Mouse (Mus musculus) erythroid progenitor cell, adult 5-6 weeks (primary cell): ENCODE measurements around the gene Adgrl3. TPM values are rescaled to one million over a fixed set of nuclear protein-coding genes. Genes with fewer than 3 reads are reported as not detected.

Experiments used
- ATAC-seq: replicated peaks from 2 replicates; pipeline ENCODE4 v1.8.0; 2016; ENCODE audit warnings: moderate number of reproducible peaks, mild to moderate bottlenecking, moderate TSS enrichment, inconsistent platforms; ENCODE audit not compliant: poor library complexity, low FRiP score, severe bottlenecking
- total RNA-seq, 2 experiments: library from RNA; stranded (forward) in 1 of 2; stranded (reverse) in 1 of 2; fragments of 150-400 nt in 1 of 2; fragments of 186-747, 209-891 nt in 1 of 2; gene quantifications; 2 replicates each; pipeline versions ENCODE4 v1.2.3 to v1.2.4; 2015 to 2017; ENCODE audit warnings: low replicate concordance in 2 of 2

Adgrl3 gene
- total RNA-seq (2015; ENCODE audit: low replicate concordance): not detected in 2 replicates
- total RNA-seq (2017; ENCODE audit: low replicate concordance): not detected in 2 replicates

DNA sequence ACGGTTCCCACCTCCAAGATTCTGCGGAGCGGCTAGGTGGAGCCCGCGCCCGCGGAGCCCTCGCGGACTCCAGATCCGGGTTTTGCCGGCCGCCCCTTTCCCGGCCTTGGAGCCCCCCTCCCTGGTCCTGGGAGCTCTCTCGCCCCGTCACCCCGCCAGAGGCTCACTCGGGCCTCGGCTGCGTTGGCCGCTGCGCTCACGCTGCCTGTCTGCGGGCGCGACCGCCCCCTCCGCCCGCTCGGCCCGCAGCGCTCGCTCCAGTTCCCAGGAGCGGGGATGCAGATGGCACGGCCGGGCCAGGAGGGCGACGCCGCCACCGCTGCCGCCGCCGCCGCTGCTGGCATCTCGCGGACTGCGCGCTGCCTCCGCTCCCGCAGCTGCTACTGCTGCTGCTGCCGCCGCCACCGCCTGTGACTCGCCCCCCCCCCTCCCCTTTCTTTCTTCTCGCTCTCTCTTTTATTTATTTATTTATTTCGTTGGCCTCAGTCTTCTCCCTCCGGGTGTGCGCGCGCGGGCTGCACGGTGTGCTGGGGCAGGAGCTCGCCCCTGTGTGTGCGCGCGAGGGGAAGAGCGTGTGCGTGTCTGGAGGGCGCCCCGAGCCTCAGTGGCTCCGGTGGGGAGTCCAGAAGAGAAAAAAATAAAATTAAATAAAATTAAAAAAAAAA lies at the start of gene Adgrl3:
Adgrl3 (plus strand) TSS at position 549 of the 665 bp plus-strand sequence.
- no peak for ATAC-seq

DNA sequence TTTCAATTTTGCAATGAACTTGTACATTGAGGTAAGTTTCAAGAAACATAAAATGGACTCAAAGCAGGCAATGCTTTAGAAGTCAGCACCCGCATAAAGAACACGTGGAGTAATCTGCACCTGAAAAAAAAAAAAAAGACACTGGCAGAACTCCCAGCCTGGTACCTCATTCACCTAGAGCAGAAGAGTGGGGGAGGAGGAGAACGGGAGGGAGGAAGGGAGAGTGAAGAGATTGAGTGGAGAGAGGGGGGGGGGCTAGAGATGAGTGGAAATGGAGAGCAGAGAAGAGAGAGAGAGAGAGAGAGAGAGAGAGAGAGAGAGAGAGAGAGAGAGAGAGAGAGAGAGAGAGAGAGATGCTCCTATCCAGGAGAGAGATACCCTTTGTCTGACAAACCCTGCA lies 772 bp upstream of the Adgrl3 start:
- ATAC-seq: no peak

DNA sequence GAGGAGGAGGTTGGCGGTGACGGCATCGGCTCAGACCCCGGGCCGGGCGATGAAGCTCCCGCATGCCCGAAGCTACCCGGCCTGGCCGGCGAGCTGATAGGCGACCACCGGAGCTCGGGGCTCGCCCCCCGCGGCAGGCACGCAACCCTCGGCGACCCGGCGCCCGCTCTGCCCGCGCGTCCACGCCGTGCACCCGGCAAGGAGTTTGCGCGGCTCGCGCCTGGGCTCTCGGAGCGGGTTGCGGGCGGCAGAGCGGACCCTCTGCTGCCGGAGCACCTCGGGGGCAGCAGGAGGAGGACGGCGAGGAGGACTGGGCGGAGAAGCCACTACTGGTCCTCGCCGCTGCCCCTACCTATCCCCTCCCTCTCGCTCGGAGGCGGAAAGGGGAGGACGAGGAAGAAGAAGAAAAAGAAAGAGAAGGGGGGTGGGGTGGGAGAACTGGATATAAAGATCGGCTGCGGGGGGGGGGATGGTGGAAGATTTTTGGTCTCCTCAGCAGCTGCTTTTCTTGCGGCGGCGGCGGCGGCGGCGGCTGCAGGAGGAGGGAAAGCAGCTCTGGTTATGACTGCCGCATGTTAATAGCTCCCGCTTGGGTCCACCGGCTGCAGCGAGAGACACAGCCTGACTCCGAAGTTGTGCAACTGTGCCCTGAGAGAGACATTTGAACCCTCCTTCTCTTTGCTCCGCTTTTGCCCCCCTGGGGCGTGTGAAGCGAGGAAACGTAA lies 505 bp downstream of the Adgrl3 start:
- no peak for ATAC-seq

DNA sequence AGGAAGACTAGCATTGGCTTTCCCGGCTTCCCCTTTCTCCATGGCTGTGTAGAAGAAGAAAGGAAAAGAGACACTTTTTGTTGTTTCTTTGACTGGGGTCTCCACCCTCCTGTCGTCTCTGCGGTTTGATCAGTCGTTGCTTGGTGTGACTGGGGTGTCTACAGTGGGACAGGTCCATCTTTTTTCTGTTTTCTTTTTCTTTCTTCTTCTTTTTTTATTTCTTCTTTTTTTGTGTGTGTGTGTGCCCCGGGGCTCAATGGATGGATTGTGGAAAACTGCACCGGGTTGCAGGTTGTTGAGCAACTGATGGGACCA lies 1.0 kb downstream of the Adgrl3 start:
- no peak for ATAC-seq

DNA sequence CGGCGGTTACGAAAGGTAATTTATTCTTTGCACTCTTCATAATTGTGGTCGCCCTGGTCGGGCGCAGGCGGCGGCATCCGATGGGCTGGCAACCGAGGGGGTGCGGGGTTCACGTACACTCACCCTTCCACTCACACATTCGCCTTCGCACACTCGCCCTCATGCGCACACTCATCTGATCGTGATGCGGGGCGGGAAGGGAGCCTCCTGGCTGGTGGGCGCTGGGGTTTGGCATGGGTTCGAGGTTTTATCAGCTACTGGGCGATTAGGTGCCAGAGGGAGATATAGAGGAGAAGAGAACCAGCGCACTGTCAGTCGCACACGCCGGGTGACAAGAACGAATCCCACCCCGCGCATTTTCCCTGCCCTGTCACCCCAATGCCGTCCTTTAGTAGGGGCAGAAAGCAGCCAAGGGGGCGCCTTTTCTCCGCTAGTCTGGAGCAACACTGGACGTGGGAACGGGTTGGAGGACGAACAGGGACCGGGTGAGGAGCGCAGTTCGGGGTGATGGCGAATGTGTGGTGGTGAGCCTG lies 1.5 kb downstream of the Adgrl3 start:
- ATAC-seq: no peak

DNA sequence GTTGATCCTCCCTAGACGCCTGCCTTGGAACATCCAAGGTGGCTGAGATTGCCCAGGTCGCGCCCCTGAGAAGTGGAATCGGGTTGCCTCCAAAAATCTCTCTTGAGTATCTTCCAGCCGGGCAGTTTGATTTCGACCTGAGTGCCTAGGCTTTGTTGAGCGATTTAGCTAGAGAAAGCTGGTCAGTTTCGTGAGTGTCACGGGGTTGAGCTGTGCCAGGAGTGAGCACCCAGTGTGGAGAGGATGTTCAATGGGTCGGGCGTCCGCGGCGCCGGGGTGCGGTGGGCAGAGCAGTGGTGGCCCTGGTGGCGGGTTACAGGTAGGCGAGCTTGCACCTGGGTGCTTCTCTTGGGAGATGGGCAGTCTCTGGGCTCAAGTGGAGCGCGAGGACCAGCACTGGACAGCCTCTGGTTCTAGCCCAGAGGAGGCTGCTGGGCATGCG lies 1.9 kb downstream of the Adgrl3 start:
- ATAC-seq: no peak

DNA sequence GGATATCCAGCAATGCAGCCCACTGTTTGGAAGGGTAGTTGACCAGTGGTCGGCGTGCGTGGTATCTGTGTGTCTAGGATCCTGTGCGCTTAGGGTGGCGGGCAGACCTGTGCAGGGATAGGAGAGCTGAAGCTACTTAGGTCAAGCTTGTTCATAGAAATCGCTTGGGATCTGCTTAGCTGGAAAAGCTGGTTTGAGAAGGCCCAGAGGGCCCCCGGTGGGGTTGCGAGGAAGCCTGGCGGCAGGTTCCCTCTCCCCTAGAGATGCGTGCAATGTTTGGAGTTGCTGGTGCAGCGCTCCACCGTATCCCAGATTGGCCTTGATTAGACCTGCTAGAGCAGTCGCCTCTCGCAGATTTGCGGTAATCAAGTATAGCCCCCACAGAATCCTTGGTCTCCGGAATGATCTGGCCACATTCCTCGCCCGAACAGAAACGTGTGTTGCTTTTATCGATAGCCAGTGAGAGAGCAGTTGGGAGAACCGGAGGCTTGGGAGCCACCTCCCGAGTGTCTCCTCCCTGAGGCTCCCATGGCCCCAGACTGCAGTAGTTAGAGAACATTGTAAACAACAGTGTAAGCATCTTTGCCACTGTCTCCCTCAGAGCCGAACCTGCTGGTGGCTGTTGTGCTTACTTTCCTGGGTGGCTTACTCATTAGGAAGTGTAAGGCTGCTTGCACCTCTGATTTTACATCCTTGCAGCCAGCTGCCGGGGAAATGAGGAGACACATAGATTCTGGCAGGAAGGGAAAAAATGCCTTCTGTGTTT lies 2.6 kb downstream of the Adgrl3 start:
- ATAC-seq: no peak

DNA sequence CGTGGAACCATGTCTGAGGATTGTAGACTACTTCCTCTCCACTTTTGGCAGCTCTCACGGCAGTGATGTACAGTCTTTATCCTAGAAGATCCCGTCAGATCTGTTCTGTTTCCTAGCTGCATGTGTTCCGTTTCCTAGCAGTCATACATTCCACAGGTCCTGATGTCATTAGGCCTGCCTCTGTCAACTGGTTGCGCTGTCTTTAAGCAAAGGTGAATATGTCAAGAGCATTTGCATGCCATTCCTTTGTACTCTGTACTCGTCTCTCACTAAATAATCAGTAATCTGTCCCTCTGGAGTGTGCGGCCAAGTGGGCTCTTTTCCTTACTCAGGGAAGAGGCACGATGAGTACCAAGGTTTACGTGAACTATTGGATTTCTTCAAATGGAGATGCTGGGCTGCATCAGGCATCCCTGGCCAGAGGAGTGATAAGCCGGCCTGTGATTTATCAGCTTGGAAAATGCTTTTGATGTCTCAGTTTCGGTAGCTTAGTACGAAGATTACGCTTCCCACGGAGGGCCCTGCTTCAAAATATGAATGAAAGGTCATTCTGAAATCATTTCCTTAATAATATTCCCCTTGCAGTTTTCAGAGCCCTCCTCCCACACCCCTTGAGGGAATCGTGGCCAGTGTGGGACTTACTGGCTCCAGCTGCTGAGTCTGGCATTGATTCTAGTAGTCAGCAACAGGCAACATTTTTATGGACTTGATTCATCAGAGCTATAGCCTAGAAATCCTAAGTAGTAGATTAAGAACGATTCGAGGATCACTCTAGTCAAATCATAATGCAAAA lies 4.2 kb downstream of the Adgrl3 start:
- ATAC-seq: no peak

DNA sequence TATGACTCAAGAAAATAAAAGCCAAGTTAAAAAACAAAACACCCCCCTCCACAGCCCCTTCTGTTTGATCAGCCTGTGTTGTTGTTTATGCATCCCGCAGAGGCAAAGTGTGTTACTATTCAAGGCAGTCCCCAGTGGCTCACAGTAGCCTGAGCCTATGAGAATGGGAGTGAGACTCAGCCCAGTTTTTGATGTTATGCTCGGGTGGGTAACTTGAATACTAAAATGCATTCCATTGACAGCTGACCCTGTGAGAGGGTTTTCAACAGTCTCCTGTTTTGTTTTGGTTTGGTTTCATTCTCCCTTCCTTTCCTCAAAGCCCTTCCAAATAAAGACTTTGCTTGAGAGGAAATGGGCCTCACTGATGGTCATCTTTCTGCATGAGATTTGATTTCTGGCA lies 8.9 kb downstream of the Adgrl3 start:
- no peak for ATAC-seq

DNA sequence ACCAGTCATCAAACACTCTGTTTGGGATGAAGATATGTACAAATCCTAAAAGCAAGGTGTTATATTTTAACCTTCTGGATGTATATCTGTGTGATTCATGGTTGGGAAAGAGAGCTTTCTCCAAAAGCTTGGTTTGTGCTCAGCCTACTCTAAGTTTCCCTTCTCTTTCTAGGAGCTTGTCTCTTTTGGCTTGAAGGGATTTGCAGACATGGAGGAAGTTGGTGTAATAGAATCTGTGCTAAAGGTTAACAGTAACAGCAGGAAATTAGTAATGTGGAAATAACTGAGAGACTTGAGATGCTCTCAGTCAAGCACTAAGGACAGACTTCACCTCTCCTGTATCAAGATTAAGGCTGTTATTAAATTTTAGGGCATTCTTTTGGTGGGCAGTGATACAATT lies 17.2 kb downstream of the Adgrl3 start:
- ATAC-seq: no peak

DNA sequence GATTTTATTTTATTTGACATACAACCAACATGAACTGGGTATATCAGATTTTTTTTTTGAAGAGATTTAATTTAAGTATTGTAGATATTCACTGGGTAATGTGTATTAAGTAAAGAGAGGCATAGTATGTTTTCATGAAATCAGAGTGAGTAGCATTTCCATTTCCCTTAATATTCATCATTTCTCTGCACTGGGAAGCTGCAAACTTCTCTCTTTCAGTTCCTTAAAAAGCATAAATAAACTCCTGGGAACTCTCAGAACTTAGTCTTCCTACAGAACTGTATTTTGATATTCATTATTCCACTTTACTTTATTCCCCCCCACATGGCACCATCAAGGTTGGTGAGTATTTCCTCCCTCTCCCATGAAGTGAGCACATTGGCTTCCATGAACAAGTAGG lies 23.9 kb downstream of the Adgrl3 start:
- no peak for ATAC-seq

DNA sequence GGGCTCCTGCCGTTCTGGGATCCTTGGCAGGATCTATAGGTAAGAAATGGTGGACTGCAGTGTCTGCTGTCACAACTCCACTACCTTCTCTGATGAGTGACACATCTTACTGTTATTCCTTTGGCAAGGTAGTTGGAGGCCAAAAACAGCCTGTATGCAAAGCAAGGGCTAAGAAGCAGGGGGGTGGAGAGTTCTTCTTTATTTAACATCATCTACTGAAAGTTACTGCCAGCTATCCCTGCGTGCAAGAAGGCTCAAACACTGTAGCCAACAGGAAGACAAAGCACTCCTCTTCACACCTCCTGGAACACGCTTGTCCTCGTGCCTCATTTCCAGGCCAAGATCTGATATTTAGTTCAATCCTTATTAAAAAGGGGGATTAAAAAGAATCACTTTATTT lies 26.2 kb downstream of the Adgrl3 start:
- ATAC-seq: no peak

DNA sequence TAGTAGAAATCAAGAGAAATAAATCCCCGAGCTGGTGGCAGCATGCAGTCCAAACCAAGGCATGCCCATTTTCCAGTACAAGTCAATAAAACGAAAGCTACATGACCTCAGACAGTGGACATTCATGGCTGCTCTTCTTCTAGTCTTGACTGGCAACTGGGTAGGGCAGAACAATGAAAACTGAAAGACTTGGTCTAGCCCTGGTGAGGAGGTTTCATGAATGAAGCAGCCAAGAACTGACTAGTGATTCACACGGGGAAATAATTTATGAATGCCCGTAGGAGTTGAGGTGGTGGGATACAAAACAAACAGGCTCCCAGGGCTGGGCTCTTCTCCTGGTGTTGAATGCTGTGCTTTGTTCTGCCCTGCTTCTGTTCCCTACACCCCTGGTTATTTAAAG lies 34.7 kb downstream of the Adgrl3 start:
- ATAC-seq: no peak

DNA sequence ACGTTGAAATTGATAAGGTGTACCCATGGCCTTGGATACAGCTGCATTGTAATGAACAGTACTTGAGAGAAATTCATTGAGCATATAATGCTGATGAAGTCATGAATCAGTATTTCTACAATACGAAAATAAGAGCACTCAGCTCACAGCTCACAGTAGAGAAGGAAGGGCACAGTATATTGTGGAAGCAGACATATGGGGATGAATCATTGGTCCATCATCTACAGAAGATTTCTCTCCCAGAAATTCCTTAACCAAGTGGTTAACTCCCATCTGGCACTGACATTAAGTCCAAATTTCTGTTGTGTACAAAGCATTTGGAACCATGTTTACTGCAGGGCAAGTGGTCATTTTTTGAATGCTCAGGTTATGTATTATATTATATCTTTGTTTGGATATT lies 35.3 kb downstream of the Adgrl3 start:
- no peak for ATAC-seq

DNA sequence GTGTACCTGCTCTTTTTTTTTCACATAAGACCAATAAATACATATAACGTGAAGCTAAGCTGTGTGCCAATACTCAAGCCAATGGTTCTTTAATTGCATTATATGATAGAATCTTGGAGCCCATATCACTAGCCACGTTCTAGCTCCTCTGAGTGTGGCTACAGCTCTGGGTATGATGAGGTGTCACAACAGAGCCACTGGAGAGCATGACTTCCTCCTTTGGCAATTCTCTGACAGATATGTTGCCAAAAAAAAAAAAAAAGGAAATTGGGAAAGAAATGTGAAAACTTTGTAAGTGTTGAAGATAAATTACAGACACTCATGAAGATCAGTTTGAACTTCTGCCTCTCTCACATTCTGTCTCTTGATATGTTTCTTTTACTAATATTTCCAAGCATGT lies 38.2 kb downstream of the Adgrl3 start:
- ATAC-seq: no peak

DNA sequence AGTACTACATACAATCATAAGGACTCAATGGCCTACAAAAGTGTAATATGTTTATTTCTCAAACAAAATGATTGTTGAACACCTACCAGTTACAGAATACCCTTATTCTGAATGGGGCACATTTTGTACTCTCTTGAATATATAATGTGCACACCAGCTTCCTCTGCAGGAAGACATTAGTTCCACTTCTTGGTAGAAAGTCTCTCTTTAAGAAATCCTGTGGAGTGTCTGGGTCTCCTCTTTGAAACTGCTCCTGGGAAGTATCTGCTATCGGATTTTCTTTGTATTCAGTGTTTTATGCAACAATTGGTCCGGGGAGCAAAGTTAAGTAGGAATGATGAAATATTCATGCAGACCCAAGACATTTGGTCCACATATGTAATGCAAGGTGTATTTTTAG lies 41.0 kb downstream of the Adgrl3 start:
- no peak for ATAC-seq

DNA sequence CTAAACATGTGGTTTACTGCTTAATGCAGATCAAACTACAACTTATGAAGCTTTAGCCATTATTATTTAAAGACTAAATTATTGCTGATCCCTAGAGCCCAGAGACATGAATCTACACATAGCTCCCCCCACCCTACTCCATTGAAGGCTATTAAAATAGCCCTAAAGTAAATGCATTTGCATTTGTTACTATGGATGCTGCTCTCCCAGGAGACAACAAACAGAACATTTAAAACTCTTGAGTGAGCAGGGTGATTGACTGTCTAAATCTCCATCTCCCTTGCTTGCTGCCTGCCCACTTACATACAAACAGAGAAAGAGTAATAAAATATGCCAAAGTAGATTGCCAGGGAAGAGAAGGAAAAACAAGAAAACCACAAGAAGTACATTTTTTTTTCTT lies 41.4 kb downstream of the Adgrl3 start:
- no peak for ATAC-seq

DNA sequence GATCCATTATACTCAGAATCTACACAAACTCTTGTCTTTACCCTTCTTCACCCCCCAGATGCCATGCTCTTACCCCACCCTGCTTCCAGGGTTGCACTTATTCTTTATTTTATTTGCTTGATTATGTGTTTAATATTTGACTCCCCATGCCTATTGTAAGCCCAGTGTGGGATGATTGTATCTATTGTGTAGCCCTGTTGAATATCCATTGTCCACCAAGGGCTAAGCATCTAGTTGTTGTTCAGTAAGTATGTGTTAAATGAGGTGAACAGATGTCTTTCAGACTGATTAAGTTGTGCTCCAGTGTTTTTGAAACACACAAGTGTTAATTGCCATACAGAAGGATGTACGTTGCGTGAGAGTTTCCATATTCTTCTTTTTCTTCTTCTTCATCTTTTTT lies 44.1 kb downstream of the Adgrl3 start:
- no peak for ATAC-seq

DNA sequence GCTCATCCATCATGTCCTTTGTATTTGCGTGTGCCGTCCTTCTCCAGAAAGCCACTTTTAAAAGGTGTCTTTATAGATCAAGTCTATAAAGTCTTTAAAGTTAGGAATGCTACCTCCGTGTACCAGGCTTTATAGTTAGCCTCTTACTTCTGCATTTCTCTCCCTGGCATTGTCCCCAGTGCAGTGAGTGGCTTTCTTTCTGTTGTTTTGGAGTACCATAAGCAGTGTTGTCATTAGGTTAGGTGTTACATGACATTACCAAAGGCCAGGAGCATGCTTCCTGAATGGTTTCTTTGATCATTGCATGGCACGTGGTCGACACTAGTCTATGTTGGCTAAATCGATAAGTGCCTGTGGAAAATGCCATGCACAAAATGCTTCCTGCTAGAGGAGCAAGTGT lies 48.2 kb downstream of the Adgrl3 start:
- no peak for ATAC-seq

DNA sequence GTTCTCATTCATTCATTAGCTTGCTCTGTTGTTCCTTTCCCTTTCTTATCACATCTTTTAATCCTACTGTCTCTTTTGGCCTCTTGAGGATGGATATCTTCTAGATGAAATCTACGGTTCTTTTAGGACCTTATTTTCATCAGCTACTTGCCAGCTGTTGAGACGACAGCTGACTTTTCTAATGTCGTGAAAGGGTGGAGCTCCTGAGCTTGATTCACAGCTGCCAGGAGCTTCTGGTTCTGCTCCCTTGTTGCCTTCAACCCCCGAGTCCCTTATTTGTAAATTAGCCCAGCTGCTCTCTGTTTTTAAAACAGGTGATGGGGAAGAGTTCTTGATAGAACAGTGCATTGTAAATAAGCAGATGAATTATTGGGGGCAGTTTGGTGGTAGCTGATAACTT lies 48.9 kb downstream of the Adgrl3 start:
- no peak for ATAC-seq
